Mouse (Mus musculus): Measurements from ENCODE around the gene Senp3.

GRCm38 (mm10) chr11:69693421-69693965 is 11.6 kb upstream of the Senp3 start:
- TF ChIP-seq CTCF (IDR thresholded peaks at IDR 0.05; ENCODE audit: borderline replicate concordance, control insufficient read depth, extremely low read depth, insufficient read depth, low read length, poor library complexity) = no peak
- no peak for TF ChIP-seq POLR2A (IDR thresholded peaks at IDR 0.05; ENCODE audit: control insufficient read depth, extremely low read depth, insufficient read depth, low read length, poor library complexity)
